Mouse (Mus musculus) stomach, postnatal 0 days (tissue): Measurements from ENCODE around the gene Amigo1.

ENCODE experiments used
- CTCF ChIP-seq: IDR thresholded peaks from 2 replicates; pipeline ENCODE4 v1.5.1; 2016; ENCODE audit warnings: antibody characterized with exemption, low read depth, mild to moderate bottlenecking, moderate library complexity
- EP300 ChIP-seq: optimal IDR thresholded peaks from 2 replicates; pipeline ENCODE3; 2016; ENCODE audit warnings: antibody characterized with exemption

- TF ChIP-seq CTCF (no peak), EP300 (no peak)
These were observed 27.6 kb upstream of the Amigo1 start for GRCm38 (mm10) chr3:108158383-108159037.
